Mouse (Mus musculus) kidney, embryonic 15.5 days (tissue): ENCODE measurements around the gene Mapk1. TPM values are rescaled to one million over a fixed set of nuclear protein-coding genes. Genes with fewer than 3 reads are reported as not detected.

Experiments
- ATAC-seq: fragments of 200-750 bp; cut with Nextera tagmentation; replicated peaks from 2 replicates; pipeline ENCODE4 v1.8.0; 2017; ENCODE audit warnings: moderate TSS enrichment; ENCODE audit not compliant: low FRiP score
- H3K27ac ChIP-seq: fragments of 300-500 bp; sonication (generic); 2 replicates; pipeline ENCODE4 v1.5.1; 2015; ENCODE audit warnings: mild to moderate bottlenecking, inconsistent platforms
- H3K27me3 ChIP-seq: fragments of 300-500 bp; sonication (generic); 2 replicates; pipeline ENCODE4 v1.6.1; 2015; ENCODE audit warnings: inconsistent platforms
- H3K36me3 ChIP-seq: fragments of 300-500 bp; sonication (generic); 2 replicates; pipeline ENCODE4 v1.6.1; 2015; ENCODE audit warnings: inconsistent platforms
- H3K4me1 ChIP-seq: fragments of 300-500 bp; sonication (generic); 2 replicates; pipeline ENCODE4 v1.6.1; 2015; ENCODE audit warnings: inconsistent platforms
- H3K4me2 ChIP-seq: fragments of 300-500 bp; sonication (generic); 2 replicates; pipeline ENCODE4 v1.6.1; 2015; ENCODE audit warnings: moderate library complexity, mild to moderate bottlenecking, inconsistent platforms
- H3K4me3 ChIP-seq: fragments of 300-500 bp; sonication (generic); replicated peaks from 2 replicates; pipeline ENCODE4 v1.5.1; 2015; ENCODE audit warnings: mild to moderate bottlenecking, inconsistent platforms
- H3K9ac ChIP-seq: fragments of 300-500 bp; sonication (generic); 2 replicates; pipeline ENCODE4 v1.6.1; 2015; ENCODE audit warnings: mild to moderate bottlenecking, inconsistent platforms
- H3K9me3 ChIP-seq: fragments of 300-500 bp; sonication (generic); replicated peaks from 2 replicates; pipeline ENCODE4 v1.6.1; 2016; ENCODE audit warnings: inconsistent platforms
- WGBS: fragments of 180-500 bp; shearing (Covaris S2); methylation state at CpG from one replicate; pipeline ENCODE4 v1.1.7; 2015; ENCODE audit warnings: mixed read lengths; 5-methylcytosine and 5-hydroxymethylcytosine counted together
- polyA plus RNA-seq: library from polyadenylated mRNA; unstranded; fragments of >200 nt; fragmentation: Nextera tagmentation; extraction: Ambion mirVana; gene quantifications from 2 replicates; pipeline ENCODE4 v1.2.1, GENCODE M21; 2015

The Mapk1 gene
- 164 and 172 TPM in 2 replicates for polyA plus RNA-seq

DNA sequence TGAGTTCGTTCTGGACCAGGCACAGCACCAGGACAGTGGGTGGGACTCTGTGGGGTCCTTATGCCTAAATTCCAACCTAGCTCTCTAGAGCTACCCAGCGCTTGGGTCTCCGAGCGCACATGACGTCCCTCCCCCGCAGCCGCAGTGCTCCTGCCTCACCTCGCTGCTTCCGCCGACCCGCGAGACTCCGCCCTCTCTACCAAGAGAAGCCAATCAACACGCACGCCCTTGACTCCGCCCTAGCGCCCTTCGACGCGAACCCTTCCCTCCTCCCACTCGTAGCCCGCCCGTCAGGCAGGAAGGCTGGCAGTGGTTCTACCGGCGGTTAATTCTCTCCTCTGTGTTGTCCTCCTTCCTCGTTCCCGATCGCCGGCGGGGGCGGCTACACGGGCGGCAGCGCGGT is at the start of gene Mapk1:
Mapk1 (plus strand) TSS at position 252 of the 403 bp plus-strand sequence.
- peaks cover 21% of the 10 kb centered on the region for H3K4me1 ChIP-seq
- no peaks in the 10 kb centered on the region for H3K9me3 ChIP-seq
- peak within 1 kb of the TSS; percentile 91 for H3K9ac ChIP-seq
- peak within 1 kb of the TSS; percentile 94 for H3K27ac ChIP-seq
- H3K27me3 ChIP-seq: no peaks in the 10 kb centered on the region
- 0% methylated on average over 35 of the region's 35 CpGs for WGBS
- peak within 1 kb of the TSS; percentile 78 for H3K4me2 ChIP-seq
- peaks cover 13% of the 10 kb centered on the region for H3K36me3 ChIP-seq
- peak within 1 kb of the TSS; percentile 83 for H3K4me3 ChIP-seq
- ATAC-seq: peak; percentile 98

DNA sequence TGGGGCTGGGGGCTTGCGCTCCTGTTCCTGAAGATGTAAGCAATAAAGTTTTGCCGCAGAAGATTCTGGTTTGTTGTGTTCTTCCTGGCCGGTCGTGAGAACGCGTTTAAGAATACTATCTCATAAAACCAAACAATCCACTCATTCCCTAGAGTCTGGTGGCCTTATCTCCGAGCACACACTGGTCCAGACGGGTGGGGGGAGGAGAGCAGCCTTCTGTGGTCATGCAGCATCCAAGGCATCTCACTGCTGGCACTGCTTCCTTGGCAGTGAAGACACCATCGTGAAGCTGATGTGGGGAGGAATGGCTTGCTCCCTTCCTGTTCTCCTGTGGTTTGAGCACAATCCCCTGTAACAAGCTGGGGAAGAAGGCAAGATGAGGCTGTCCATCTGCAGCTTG is 43.6 kb upstream of the Mapk1 start:
- no peak for ATAC-seq
- Histone ChIP-seq H3K9me3 (no peaks in the 10 kb centered on the region; the same call in 1 of the 2 replicates), H3K27ac (no peak overlapping the region), H3K36me3 (no peaks in the 10 kb centered on the region), H3K27me3 (no peaks in the 10 kb centered on the region), H3K4me1 (no peaks in the 10 kb centered on the region), H3K4me3 (no peak overlapping the region), H3K9ac (no peak overlapping the region), H3K4me2 (no peak overlapping the region)
- WGBS: 97% methylated on average over 9 of the region's 9 CpGs

DNA sequence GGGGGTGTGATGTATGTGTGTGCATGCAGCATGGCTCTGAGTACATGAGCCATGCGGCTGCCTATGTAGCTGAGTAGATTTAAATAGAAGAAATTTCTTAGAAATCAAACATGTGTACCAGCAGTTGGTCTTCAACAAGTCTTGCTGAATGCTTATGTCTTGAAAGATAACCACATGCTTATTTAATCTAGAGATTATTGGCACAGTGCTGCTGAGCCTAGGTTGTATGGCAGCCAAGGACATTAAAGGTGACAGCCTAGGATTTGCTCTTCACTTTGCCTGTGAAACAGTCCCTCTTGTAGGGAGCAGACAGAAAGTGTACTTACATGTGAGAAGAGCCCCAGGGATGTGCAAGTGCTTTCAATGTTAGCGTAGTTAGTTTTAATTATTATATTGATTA is 42.1 kb upstream of the Mapk1 start:
- no peak for ATAC-seq
- Histone ChIP-seq H3K27ac (no peak overlapping the region), H3K4me3 (no peak overlapping the region), H3K9ac (no peak overlapping the region), H3K36me3 (no peaks in the 10 kb centered on the region), H3K9me3 (no peaks in the 10 kb centered on the region; the same call in 1 of the 2 replicates), H3K27me3 (no peaks in the 10 kb centered on the region), H3K4me1 (no peaks in the 10 kb centered on the region), H3K4me2 (no peak overlapping the region)
- 94% methylated on average over 2 of the region's 2 CpGs for WGBS

DNA sequence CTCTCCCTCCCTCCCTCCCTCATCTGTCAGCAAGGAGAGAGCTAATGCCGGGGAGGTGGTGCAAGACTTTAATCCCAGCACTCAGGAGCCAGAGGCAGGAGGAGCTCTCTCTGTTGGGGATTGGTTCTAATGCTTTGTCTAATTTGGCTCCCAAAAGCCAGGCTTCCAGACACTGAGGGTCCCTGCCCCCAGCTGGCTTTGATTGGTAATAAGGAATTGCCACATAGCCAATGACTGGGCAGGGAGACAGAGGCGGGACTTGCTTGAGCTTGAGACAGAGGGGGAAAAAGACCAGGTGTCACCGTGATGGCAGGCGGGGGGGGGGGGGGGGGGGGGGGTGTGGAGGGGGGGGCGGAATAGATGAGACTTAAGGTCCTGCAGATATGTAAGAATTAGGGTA is 24.6 kb upstream of the Mapk1 start:
- Histone ChIP-seq H3K27me3 (no peaks in the 10 kb centered on the region), H3K9me3 (no peaks in the 10 kb centered on the region), H3K4me1 (no peaks in the 10 kb centered on the region), H3K27ac (no peak overlapping the region), H3K9ac (no peak overlapping the region), H3K4me2 (no peak overlapping the region), H3K36me3 (no peaks in the 10 kb centered on the region), H3K4me3 (no peak overlapping the region)
- 23% methylated on average over 3 of the region's 5 CpGs for WGBS
- ATAC-seq: no peak

DNA sequence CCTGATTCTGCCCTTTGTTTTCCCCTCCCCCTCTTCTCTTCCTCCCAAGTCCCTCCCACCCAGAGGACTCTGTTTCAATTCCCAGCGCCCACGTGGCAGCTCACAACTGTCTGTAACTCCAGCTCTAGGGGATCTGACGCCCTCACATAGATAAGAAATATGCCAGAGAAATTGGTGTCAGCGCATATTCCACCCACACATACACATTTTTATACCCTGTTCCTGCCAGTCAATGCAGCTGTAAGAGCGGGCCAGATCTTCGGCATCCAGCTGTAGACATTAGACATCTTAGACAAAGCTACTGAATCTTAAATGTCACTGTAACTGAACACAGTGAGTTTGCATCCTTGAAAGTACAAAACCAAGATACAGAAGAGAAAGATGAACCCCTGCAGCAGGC is 23.3 kb upstream of the Mapk1 start:
- Histone ChIP-seq H3K27me3 (no peaks in the 10 kb centered on the region), H3K4me1 (no peaks in the 10 kb centered on the region), H3K27ac (no peak overlapping the region), H3K4me2 (no peak overlapping the region), H3K4me3 (no peak overlapping the region), H3K36me3 (no peaks in the 10 kb centered on the region), H3K9ac (no peak overlapping the region), H3K9me3 (no peaks in the 10 kb centered on the region)
- no peak for ATAC-seq
- 89% methylated on average over 6 of the region's 6 CpGs for WGBS

DNA sequence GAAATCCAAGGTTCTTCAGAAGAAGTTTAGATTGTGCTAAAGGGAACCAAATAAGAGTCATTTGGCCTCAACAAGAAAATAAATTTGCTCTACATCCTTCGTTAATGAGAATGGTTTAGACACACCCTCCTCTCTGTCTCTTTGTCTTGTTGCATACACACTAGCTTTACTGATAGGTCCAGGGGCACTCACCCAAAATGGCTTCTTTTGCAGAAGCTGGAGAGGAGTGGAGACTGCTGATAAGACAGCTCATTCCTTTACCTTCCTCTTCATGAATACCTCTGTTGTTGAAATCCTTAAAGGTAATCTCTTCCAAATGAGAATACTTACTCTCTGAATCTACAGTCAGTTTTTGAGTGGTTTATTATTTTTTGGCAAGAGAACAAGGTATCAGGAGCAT is 18.0 kb upstream of the Mapk1 start:
- no peak overlapping the region for H3K9ac ChIP-seq
- ATAC-seq: no peak
- no peaks in the 10 kb centered on the region for H3K36me3 ChIP-seq
- no peak overlapping the region for H3K4me2 ChIP-seq
- no peaks in the 10 kb centered on the region for H3K27me3 ChIP-seq
- no peaks in the 10 kb centered on the region for H3K9me3 ChIP-seq
- 55% methylated on average over 1 of the region's 1 CpGs for WGBS
- H3K27ac ChIP-seq: no peak overlapping the region
- H3K4me3 ChIP-seq: no peak overlapping the region
- no peaks in the 10 kb centered on the region for H3K4me1 ChIP-seq

DNA sequence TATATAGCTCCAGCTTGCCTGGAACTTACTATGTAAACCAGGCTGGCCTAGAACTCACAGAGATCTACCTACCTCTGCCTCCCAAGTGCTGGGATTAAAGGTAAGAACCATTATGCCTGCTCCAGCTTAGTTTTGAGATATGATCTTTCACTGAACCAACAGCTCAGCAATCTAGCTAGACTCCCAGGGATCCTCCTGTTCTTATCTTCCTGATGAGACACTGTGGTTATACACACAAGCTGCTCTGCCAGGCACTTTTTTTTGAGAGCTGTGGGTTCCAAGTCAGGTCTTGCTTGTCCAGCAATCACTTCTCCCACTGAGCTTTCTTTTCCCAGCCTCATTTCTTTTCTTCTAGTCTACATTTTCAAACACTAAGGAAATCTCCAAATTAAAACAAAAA is 16.9 kb upstream of the Mapk1 start:
- no peaks in the 10 kb centered on the region for H3K27me3 ChIP-seq
- H3K4me3 ChIP-seq: no peak overlapping the region
- no peak overlapping the region for H3K4me2 ChIP-seq
- H3K36me3 ChIP-seq: no peaks in the 10 kb centered on the region
- ATAC-seq: no peak
- H3K27ac ChIP-seq: no peak overlapping the region
- H3K4me1 ChIP-seq: no peaks in the 10 kb centered on the region
- no peak overlapping the region for H3K9ac ChIP-seq
- no peaks in the 10 kb centered on the region for H3K9me3 ChIP-seq

DNA sequence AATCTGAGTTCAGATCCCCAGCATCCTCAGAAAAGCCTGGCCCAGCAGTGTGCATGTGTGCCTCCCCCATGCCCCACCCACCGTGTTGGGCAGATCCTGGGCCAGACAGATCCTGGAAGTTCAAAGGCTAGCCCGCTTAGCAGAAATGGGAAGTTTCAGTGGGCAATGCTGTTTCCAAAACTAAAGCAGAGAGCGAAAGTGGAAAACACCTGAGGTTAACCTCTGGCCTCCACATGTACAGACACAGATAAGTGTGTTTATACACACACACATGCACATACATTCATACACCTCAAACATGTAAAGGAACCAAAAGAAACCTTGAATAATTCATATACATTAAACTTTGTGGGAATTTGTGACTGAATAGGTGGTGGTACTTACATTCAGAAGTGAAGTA is 5.1 kb upstream of the Mapk1 start:
- H3K4me2 ChIP-seq: no peak overlapping the region
- ATAC-seq: no peak
- 77% methylated on average over 3 of the region's 3 CpGs for WGBS
- H3K9me3 ChIP-seq: no peaks in the 10 kb centered on the region
- 0 out of 2 replicates have a peak, but pooled peaks cover 3% of the 10 kb centered on the region for H3K4me1 ChIP-seq
- H3K27me3 ChIP-seq: no peaks in the 10 kb centered on the region
- no peaks in the 10 kb centered on the region for H3K36me3 ChIP-seq
- no peak overlapping the region for H3K9ac ChIP-seq
- no peak overlapping the region for H3K4me3 ChIP-seq
- H3K27ac ChIP-seq: no peak overlapping the region

DNA sequence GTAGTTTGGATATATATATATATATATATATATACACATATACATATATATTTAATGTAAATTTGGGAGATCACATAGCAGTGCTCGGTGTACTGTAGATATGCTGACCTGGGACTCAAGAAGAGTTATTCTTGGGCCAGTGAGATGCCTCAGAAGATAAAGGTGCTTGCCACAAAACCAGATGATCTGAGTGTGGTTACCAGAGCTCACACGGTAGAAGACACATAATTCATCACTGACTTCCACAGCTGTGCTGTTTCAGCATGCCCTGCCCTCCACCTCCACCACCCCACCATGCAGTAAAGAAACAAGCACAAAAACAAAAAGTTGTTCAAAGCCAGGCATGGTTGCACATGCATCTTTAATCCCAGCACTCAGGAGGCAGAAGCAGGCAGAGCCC is 4.4 kb upstream of the Mapk1 start:
- Histone ChIP-seq H3K9me3 (no peaks in the 10 kb centered on the region), H3K4me1 (0 out of 2 replicates have a peak, but pooled peaks cover 3% of the 10 kb centered on the region), H3K4me3 (no peak overlapping the region), H3K9ac (no peak overlapping the region), H3K27ac (no peak overlapping the region), H3K36me3 (no peaks in the 10 kb centered on the region), H3K4me2 (no peak overlapping the region), H3K27me3 (no peaks in the 10 kb centered on the region)
- 45% methylated on average over 2 of the region's 2 CpGs for WGBS
- ATAC-seq: no peak

DNA sequence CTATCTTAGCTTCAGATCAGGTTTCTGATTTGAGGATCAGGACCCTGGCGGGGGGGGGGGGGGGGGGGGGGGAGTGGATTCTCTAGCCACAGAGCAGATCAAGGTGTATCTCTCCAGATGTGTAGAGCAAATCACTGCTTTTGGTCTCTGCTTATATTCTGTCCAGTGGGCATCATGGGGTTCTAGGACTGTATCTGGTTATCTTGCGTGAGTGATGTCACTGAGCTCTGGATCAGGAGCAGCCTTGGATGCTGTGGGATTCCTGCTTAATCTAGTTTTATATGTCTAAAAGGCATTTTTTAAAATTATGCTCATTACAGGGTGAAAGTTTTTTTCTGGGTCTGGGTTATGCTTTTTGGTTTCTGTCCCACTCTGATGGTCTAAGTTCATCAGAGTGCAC is 546 bp upstream of the Mapk1 start:
- Histone ChIP-seq H3K4me2 (peak overlapping the region; percentile 78), H3K9ac (peak overlapping the region; percentile 91), H3K27ac (peak overlapping the region; percentile 94), H3K36me3 (peaks cover 10% of the 10 kb centered on the region; the same call in 1 of the 2 replicates), H3K4me1 (peaks cover 21% of the 10 kb centered on the region), H3K9me3 (no peaks in the 10 kb centered on the region), H3K27me3 (no peaks in the 10 kb centered on the region), H3K4me3 (peak overlapping the region; percentile 83)
- peak; percentile 26 for ATAC-seq
- WGBS: 31% methylated on average over 2 of the region's 2 CpGs

DNA sequence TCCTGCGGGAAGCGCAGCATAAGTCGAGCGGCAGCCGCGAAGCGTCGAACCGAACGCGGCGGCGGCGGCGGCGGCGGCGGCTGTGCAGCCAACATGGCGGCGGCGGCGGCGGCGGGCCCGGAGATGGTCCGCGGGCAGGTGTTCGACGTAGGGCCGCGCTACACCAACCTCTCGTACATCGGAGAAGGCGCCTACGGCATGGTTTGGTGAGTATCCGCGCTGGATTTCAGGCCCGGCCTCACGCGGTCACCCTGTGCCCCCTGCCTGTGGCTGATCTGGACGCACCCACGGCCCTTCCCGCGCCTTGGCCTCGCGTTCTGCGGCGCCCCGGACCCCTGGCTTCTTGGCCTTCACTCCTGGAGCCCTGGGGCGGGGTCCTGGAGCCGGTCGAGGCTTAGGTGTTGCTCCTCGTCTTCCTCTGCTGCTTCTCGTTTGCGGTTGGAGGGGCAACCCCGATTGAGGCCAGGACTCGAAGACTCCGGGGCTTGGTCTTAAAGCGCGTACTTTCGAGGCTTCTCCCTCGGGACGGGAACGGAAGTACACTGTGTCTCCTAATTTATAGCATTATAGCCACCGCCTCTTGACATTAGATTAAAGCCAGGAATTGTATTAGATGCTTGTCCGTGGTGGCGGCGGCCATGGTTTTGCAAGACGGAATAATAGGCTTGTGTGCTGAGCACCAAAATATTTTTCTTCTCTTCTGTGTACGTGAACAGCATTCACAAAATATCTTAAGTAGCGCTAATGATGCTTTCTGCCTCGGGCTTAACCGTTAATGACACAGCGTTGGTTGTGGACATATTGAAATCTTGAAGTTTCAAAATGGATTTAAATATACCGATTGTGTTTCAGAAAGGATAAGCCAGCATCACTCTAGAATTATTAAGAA is 596 bp downstream of the Mapk1 start:
- no peaks in the 10 kb centered on the region for H3K27me3 ChIP-seq
- peak overlapping the region; percentile 94 for H3K27ac ChIP-seq
- peak overlapping the region; percentile 91 for H3K9ac ChIP-seq
- under 1% methylated on average over 75 of the region's 75 CpGs for WGBS
- H3K9me3 ChIP-seq: no peaks in the 10 kb centered on the region
- peak overlapping the region; percentile 83 for H3K4me3 ChIP-seq
- peak overlapping the region; percentile 78 for H3K4me2 ChIP-seq
- peak; percentile 83 for ATAC-seq
- peaks cover 20% of the 10 kb centered on the region for H3K36me3 ChIP-seq
- H3K4me1 ChIP-seq: peaks cover 21% of the 10 kb centered on the region

DNA sequence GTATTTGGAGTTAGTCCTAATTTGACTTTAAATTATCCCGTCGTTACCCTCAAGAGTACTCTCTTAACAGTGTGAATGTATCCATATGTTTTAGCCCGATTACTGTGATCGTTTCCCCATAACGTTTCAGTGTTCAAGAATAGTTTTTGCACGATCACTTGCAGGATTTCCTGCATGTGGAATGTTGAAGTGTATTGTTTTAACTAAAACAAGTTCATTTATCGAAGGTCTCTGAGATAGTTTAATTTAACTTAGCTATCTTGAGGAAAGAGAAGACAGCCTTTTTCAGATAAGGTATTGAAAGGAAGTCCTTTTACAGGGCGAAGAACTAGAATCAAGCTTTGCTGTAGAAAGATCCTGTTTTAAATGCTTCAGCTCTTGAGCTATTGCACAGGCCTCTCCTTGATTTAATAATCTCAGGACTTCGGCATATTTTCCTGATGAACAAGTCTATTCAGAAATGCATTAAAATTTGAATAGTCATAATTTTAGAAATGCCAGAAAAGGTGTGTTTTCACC is 1.3 kb downstream of the Mapk1 start:
- peak overlapping the region; percentile 78 for H3K4me2 ChIP-seq
- no peak for ATAC-seq
- no peaks in the 10 kb centered on the region for H3K9me3 ChIP-seq
- peak overlapping the region; percentile 91 for H3K9ac ChIP-seq
- peak overlapping the region; percentile 83 for H3K4me3 ChIP-seq
- H3K27ac ChIP-seq: no peak overlapping the region
- H3K36me3 ChIP-seq: peaks cover 27% of the 10 kb centered on the region
- 19% methylated on average over 9 of the region's 9 CpGs for WGBS
- H3K27me3 ChIP-seq: no peaks in the 10 kb centered on the region
- H3K4me1 ChIP-seq: peaks cover 21% of the 10 kb centered on the region
